In genomic region chr2:79370711-79371312, GRCm38 (mm10) we compare ENCODE assay signal across 9 mouse cellular contexts.
A peak's percentile ranks its signal among the peaks of the same experiment; 100 is the strongest.
DNase-seq lines count a peak whose midpoint lies in the region; ATAC-seq lines count a peak whose summit lies in the region.
"Had no signal": no experiment of that assay in that cellular context is flagged by ENCODE, and none has a peak within 500 bp of the region (broad histone marks: within the 10 kb centered on the region; RNA-seq: fewer than 3 reads in every experiment).

No protein-coding gene starts in this region.

- H3K27ac ChIP-seq in heart, embryonic 10.5 days: no peak overlapping the region
- no peak overlapping the region for H3K27ac ChIP-seq in embryonic facial prominence, embryonic 14.5 days (replicated peaks; ENCODE audit: low read depth, low read length)
- no peak overlapping the region for H3K27ac ChIP-seq in hindbrain, embryonic 11.5 days (ENCODE audit: low read depth, low read length)

- no peaks in the 10 kb centered on the region for H3K36me3 ChIP-seq in heart, embryonic 10.5 days
- H3K36me3 ChIP-seq in embryonic facial prominence, embryonic 14.5 days (ENCODE audit: control insufficient read depth, insufficient read depth, low read length): no peaks in the 10 kb centered on the region
- no peaks in the 10 kb centered on the region for H3K36me3 ChIP-seq in hindbrain, embryonic 11.5 days (ENCODE audit: control insufficient read depth, insufficient read depth, low read length)

- WGBS in heart, embryonic 10.5 days: 81% methylated on average over 9 of the region's 9 CpGs
- WGBS in embryonic facial prominence, embryonic 14.5 days: 68% methylated on average over 9 of the region's 9 CpGs
- 84% methylated on average over 9 of the region's 9 CpGs for WGBS in hindbrain, embryonic 11.5 days

- no peaks in the 10 kb centered on the region for H3K27me3 ChIP-seq in heart, embryonic 10.5 days (ENCODE audit: insufficient read depth, poor library complexity, severe bottlenecking)
- no peaks in the 10 kb centered on the region for H3K27me3 ChIP-seq in embryonic facial prominence, embryonic 14.5 days (replicated peaks; ENCODE audit: control insufficient read depth, insufficient read depth, low read length)
- no peaks in the 10 kb centered on the region for H3K27me3 ChIP-seq in hindbrain, embryonic 11.5 days (ENCODE audit: control insufficient read depth, insufficient read depth, low read length)

- H3K9ac ChIP-seq in embryonic facial prominence, embryonic 14.5 days (ENCODE audit: low read depth, low read length): no peak overlapping the region
- no peak overlapping the region for H3K9ac ChIP-seq in hindbrain, embryonic 11.5 days (ENCODE audit: low read depth, low read length)

- no peaks in the 10 kb centered on the region for H3K4me1 ChIP-seq in heart, embryonic 10.5 days
- H3K4me1 ChIP-seq in embryonic facial prominence, embryonic 14.5 days (ENCODE audit: control insufficient read depth, insufficient read depth, low read length): no peaks in the 10 kb centered on the region
- H3K4me1 ChIP-seq in hindbrain, embryonic 11.5 days (replicated peaks; ENCODE audit: control insufficient read depth, insufficient read depth, low read length): no peaks in the 10 kb centered on the region

- H3K4me2 ChIP-seq in embryonic facial prominence, embryonic 14.5 days (ENCODE audit: low read depth, low read length): peak overlapping the region; percentile 45
- no peak overlapping the region for H3K4me2 ChIP-seq in hindbrain, embryonic 11.5 days (replicated peaks; ENCODE audit: low read depth, low read length)

- DNase-seq in heart, adult 8-10 months (ENCODE audit: low spot score): peak; percentile 59
- no peak for DNase-seq in heart, embryonic 10.5 days (ENCODE audit: low spot score)
- DNase-seq in embryonic facial prominence, embryonic 14.5 days (ENCODE audit: low spot score): peak; percentile 12
- no peak for DNase-seq in cerebellum, adult 11-12 months
- DNase-seq in Muller cell, postnatal 12 days (ENCODE audit: inconsistent ontology term): no peak
- no peak for DNase-seq in hindbrain, embryonic 11.5 days (ENCODE audit: low spot score)

- no peaks in the 10 kb centered on the region for H3K9me3 ChIP-seq in heart, embryonic 10.5 days
- H3K9me3 ChIP-seq in embryonic facial prominence, embryonic 14.5 days (ENCODE audit: control insufficient read depth, low read length): no peaks in the 10 kb centered on the region
- H3K9me3 ChIP-seq in hindbrain, embryonic 11.5 days (ENCODE audit: control insufficient read depth, low read length): no peaks in the 10 kb centered on the region

- peak; percentile 93 for ATAC-seq in CD4-positive, CD25-positive, alpha-beta regulatory T cell, adult 4 months
- ATAC-seq in embryonic facial prominence, embryonic 14.5 days (ENCODE audit: low read depth): no peak
- ATAC-seq in megakaryocyte-erythroid progenitor cell, adult 5-6 weeks (replicated peaks; ENCODE audit: low FRiP score, low TSS enrichment, poor library complexity, severe bottlenecking): peak; percentile 88
- ATAC-seq in hindbrain, embryonic 11.5 days (ENCODE audit: low FRiP score): no peak
- ATAC-seq: Patski had no signal

- H3K4me3 ChIP-seq in heart, embryonic 10.5 days: no peak overlapping the region
- H3K4me3 ChIP-seq in embryonic facial prominence, embryonic 14.5 days (ENCODE audit: low read depth, low read length): 0 out of 2 replicates have a peak overlapping the region, but pooled peaks have one; percentile 15
- H3K4me3 ChIP-seq in hindbrain, embryonic 11.5 days (ENCODE audit: low read depth, low read length): no peak overlapping the region

Comparison
In these comparisons a context has a peak if more than half of its experiments do, and no peak if none do; other contexts are left out.
1. DNase-seq: peak in heart, adult 8-10 months (single experiment) and embryonic facial prominence, embryonic 14.5 days (single experiment); none in heart, embryonic 10.5 days (single experiment), cerebellum, adult 11-12 months (single experiment), Muller cell, postnatal 12 days (single experiment) and hindbrain, embryonic 11.5 days (single experiment).
2. ATAC-seq: peak in CD4-positive, CD25-positive, alpha-beta regulatory T cell, adult 4 months (single experiment) and megakaryocyte-erythroid progenitor cell, adult 5-6 weeks (single experiment); none in embryonic facial prominence, embryonic 14.5 days (single experiment) and hindbrain, embryonic 11.5 days (single experiment).